Mouse (Mus musculus): ENCODE results near the gene Ndufb7. TPM values are rescaled to one million over a fixed set of nuclear protein-coding genes. Genes with fewer than 3 reads are reported as not detected.

Gene Ndufb7
- polyA plus RNA-seq, 1 experiment from 2014 or later = 366 TPM

DNA sequence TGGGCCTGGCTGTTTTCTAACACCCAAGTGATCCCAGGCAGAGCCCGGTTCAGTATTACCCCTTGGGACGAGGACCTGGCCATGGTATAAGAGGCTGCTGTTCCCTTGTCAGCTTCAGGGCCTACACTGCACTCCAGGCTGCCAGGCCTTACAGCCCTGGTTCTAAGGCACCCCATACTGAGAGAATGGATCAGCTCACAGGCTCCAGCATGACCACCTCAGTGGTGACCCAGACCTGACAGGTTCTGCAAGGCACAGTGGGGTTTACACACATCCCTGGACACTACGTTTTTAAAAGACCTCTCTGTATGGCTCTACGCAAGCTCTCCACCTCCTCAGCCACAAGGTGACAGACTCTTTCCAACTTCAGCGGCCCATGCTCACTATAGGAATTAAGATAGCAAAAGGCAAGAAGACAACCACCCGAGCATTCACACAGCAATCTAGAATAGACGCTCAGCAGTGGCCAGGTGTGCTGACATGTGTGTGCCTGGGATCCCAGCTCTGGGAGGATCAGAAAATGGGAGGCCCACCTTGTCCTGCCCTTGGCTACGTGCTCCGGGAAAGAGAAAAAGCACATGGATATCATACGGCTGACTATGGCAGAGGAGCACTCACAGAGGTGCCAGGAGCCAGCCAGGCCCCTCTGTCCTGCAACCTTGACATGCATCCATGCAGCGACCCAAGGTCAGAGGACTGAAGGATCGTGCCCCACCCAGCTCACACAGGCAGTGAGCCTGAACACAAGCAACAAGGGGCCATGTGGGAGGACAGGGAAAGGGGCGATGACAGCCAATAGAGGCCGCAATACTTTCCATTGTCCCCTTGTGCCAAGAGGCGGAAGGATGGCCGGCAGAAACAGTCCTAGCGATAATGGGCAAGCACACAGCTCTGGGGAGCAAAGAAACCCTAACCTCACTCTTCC is 11.9 kb downstream of the Ndufb7 start:
- no peak overlapping the region for H3K9ac ChIP-seq (ENCODE audit: low read depth, low read length)
- H3K36me3 ChIP-seq (ENCODE audit: control insufficient read depth, insufficient read depth, low read length) = no peaks in the 10 kb centered on the region
- H3K27ac ChIP-seq (ENCODE audit: low read depth, low read length) = peak overlapping the region; percentile 20; the same call in 1 of the 2 replicates
- DNase-seq (ENCODE audit: low spot score) = no peak
- 72% methylated on average over 17 of the region's 17 CpGs for WGBS
- peaks cover 6% of the 10 kb centered on the region for H3K4me1 ChIP-seq (replicated peaks; ENCODE audit: control insufficient read depth, insufficient read depth, low read length)
- H3K4me3 ChIP-seq (ENCODE audit: low read depth, low read length) = no peak overlapping the region
- no peak for ATAC-seq (ENCODE audit: low FRiP score)
- H3K27me3 ChIP-seq (ENCODE audit: control insufficient read depth, insufficient read depth, low read length) = no peaks in the 10 kb centered on the region
- H3K4me2 ChIP-seq (replicated peaks; ENCODE audit: low read depth, low read length) = no peak overlapping the region; the same call in 1 of the 2 replicates
- no peaks in the 10 kb centered on the region for H3K9me3 ChIP-seq (ENCODE audit: control insufficient read depth, low read length)

DNA sequence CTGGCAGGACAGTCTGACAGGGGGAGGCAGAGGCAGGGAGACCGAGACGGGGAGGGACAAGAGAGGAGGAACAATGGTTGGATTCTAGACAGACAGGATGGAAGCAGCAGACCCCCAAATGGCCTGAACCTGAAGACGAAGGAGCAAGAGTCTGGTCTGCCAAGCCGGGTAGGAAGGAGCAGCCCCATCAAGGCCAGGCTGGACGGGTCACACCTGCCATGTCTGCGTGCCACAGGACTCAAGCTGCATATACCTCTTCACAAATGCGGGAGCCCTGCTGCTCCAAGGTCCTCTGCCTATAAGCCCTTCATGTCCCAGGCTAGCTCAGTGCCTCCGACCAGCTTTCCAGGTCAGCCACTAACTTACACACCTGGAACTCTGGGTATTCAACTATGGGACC is 13.2 kb downstream of the Ndufb7 start:
- peaks cover 6% of the 10 kb centered on the region for H3K4me1 ChIP-seq (replicated peaks; ENCODE audit: control insufficient read depth, insufficient read depth, low read length)
- H3K4me3 ChIP-seq (ENCODE audit: low read depth, low read length) = no peak overlapping the region
- no peak overlapping the region for H3K27ac ChIP-seq (ENCODE audit: low read depth, low read length)
- ATAC-seq (ENCODE audit: low FRiP score) (no peak), DNase-seq (ENCODE audit: low spot score) (no peak)
- WGBS = 86% methylated on average over 8 of the region's 8 CpGs
- no peak overlapping the region for H3K4me2 ChIP-seq (replicated peaks; ENCODE audit: low read depth, low read length)
- H3K27me3 ChIP-seq (ENCODE audit: control insufficient read depth, insufficient read depth, low read length) = no peaks in the 10 kb centered on the region
- no peak overlapping the region for H3K9ac ChIP-seq (ENCODE audit: low read depth, low read length)
- no peaks in the 10 kb centered on the region for H3K36me3 ChIP-seq (ENCODE audit: control insufficient read depth, insufficient read depth, low read length)
- H3K9me3 ChIP-seq (ENCODE audit: control insufficient read depth, low read length) = no peaks in the 10 kb centered on the region

DNA sequence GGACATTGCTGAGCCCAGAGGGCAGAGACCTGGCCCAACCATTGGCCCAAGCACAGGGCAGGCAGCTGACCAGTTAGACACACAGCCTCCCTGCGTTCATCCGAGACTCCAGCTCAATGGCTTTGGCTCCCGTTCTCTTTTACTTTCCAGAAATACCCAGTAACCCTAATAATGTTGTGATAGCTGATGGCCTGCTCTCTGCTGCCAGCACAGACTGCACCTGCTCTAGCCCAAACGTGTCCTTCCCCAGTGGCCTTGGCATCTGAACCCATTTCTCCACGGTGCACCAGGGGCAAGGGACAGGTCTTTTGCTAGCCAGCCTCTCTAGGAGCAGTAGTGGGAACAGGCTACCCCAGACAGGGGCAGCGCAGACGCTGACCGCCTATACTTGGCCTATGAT is 14.4 kb downstream of the Ndufb7 start:
- Histone ChIP-seq H3K9me3 (ENCODE audit: control insufficient read depth, low read length) (no peaks in the 10 kb centered on the region), H3K4me1 (replicated peaks; ENCODE audit: control insufficient read depth, insufficient read depth, low read length) (peaks cover 8% of the 10 kb centered on the region), H3K9ac (ENCODE audit: low read depth, low read length) (no peak overlapping the region), H3K27me3 (ENCODE audit: control insufficient read depth, insufficient read depth, low read length) (no peaks in the 10 kb centered on the region), H3K4me3 (ENCODE audit: low read depth, low read length) (no peak overlapping the region), H3K27ac (ENCODE audit: low read depth, low read length) (no peak overlapping the region), H3K36me3 (ENCODE audit: control insufficient read depth, insufficient read depth, low read length) (no peaks in the 10 kb centered on the region), H3K4me2 (replicated peaks; ENCODE audit: low read depth, low read length) (no peak overlapping the region)
- 87% methylated on average over 8 of the region's 8 CpGs for WGBS
- DNase-seq (ENCODE audit: low spot score) = no peak
- ATAC-seq (ENCODE audit: low FRiP score) = no peak

DNA sequence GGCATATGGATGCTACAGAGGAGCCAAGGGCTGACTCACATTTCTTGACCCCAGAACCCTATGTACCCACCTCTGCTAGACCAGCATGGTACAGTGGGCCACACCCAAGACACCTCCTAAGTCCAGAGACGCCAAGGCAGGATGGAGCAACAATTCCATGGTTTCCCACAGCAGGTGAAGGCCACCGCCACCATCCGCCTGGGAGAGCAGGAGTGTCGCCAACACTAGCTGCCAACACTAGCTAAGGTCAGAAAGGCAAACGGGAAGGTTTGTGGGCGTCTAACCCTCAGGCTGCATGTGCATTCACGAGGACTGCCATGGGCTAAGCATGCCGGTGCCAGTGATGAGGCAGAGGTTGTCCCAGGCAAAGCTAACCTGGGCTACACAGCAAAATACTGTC is 15.8 kb downstream of the Ndufb7 start:
- no peaks in the 10 kb centered on the region for H3K36me3 ChIP-seq (ENCODE audit: control insufficient read depth, insufficient read depth, low read length)
- no peak overlapping the region for H3K4me2 ChIP-seq (replicated peaks; ENCODE audit: low read depth, low read length)
- no peaks in the 10 kb centered on the region for H3K27me3 ChIP-seq (ENCODE audit: control insufficient read depth, insufficient read depth, low read length)
- DNase-seq (ENCODE audit: low spot score) = no peak
- H3K4me3 ChIP-seq (ENCODE audit: low read depth, low read length) = no peak overlapping the region
- peaks cover 6% of the 10 kb centered on the region for H3K4me1 ChIP-seq (replicated peaks; ENCODE audit: control insufficient read depth, insufficient read depth, low read length)
- H3K9ac ChIP-seq (ENCODE audit: low read depth, low read length) = no peak overlapping the region
- WGBS = 86% methylated on average over 8 of the region's 8 CpGs
- ATAC-seq (ENCODE audit: low FRiP score) = no peak
- H3K9me3 ChIP-seq (ENCODE audit: control insufficient read depth, low read length) = no peaks in the 10 kb centered on the region
- no peak overlapping the region for H3K27ac ChIP-seq (ENCODE audit: low read depth, low read length)

DNA sequence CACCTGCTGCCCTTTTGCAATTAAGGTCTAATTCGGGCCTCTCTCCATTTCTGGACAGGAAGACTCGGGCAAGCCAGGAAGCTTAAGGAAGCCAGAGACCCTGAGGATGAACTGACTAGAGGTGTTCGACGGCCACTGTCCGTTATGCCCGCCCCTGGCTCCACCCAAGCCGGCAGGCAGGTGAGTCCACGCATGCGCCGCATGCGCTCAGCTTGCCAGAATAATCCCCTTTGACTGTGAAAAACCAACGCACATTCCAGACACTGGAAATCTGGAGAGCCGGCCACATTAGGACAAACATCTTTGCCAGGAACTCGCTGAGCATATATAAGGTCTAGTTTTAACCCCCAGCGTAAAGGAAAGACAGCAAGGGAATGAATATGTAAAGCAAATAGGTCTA is 16.8 kb downstream of the Ndufb7 start:
- Histone ChIP-seq H3K36me3 (ENCODE audit: control insufficient read depth, insufficient read depth, low read length) (no peaks in the 10 kb centered on the region), H3K4me1 (replicated peaks; ENCODE audit: control insufficient read depth, insufficient read depth, low read length) (peaks cover 4% of the 10 kb centered on the region), H3K4me2 (replicated peaks; ENCODE audit: low read depth, low read length) (no peak overlapping the region), H3K27ac (ENCODE audit: low read depth, low read length) (no peak overlapping the region), H3K4me3 (ENCODE audit: low read depth, low read length) (no peak overlapping the region), H3K9me3 (ENCODE audit: control insufficient read depth, low read length) (no peaks in the 10 kb centered on the region), H3K27me3 (ENCODE audit: control insufficient read depth, insufficient read depth, low read length) (no peaks in the 10 kb centered on the region), H3K9ac (ENCODE audit: low read depth, low read length) (no peak overlapping the region)
- DNase-seq (ENCODE audit: low spot score) (no peak), ATAC-seq (ENCODE audit: low FRiP score) (no peak)
- 89% methylated on average over 15 of the region's 15 CpGs for WGBS

DNA sequence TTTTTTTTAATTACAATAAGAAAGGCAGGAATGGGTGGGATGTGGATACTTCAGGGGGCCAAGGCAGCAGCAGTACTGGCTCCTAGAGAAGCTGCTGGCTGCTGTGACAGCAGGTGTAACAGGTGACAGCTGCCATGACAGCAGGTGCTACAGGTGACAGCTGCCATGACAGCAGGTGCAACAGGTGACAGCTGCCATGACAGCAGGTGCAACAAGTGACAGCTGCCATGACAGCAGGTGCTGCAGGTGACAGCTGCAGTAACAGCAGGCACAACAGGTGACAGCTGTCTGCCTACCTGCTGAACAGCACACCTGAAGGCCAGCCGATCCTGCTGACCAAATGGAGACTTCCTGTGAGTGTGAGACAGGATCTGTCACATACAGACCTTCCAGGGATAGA is 18.3 kb downstream of the Ndufb7 start:
- no peak for ATAC-seq (ENCODE audit: low FRiP score)
- Histone ChIP-seq H3K4me3 (ENCODE audit: low read depth, low read length) (no peak overlapping the region), H3K27ac (ENCODE audit: low read depth, low read length) (no peak overlapping the region), H3K4me1 (replicated peaks; ENCODE audit: control insufficient read depth, insufficient read depth, low read length) (0 out of 2 replicates have a peak, but pooled peaks cover 2% of the 10 kb centered on the region), H3K9me3 (ENCODE audit: control insufficient read depth, low read length) (no peaks in the 10 kb centered on the region), H3K27me3 (ENCODE audit: control insufficient read depth, insufficient read depth, low read length) (no peaks in the 10 kb centered on the region), H3K36me3 (ENCODE audit: control insufficient read depth, insufficient read depth, low read length) (no peaks in the 10 kb centered on the region), H3K4me2 (replicated peaks; ENCODE audit: low read depth, low read length) (no peak overlapping the region), H3K9ac (ENCODE audit: low read depth, low read length) (no peak overlapping the region)
- 87% methylated on average over 1 of the region's 1 CpGs for WGBS
- DNase-seq (ENCODE audit: low spot score) = no peak

DNA sequence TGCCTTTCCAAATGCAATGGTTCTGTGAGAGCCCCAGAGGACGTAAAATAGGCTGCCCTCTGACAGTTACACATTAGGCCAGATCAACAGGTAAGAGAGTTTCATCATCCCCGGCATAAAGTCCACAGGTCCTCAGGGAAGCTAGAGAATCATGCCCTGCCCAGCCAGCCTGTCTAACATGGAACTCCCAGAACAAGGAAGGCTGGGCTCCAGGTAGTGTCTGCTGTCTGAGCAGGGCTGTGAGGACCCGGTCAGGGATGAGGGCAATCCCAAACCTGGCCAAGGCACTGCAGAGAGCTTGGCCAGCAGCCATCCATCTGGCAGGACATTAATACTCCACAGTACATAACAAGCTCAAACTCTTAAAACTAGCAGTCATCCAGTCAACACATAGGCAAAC is 18.9 kb downstream of the Ndufb7 start:
- Histone ChIP-seq H3K4me3 (ENCODE audit: low read depth, low read length) (no peak overlapping the region), H3K27me3 (ENCODE audit: control insufficient read depth, insufficient read depth, low read length) (no peaks in the 10 kb centered on the region), H3K9ac (ENCODE audit: low read depth, low read length) (no peak overlapping the region), H3K9me3 (ENCODE audit: control insufficient read depth, low read length) (no peaks in the 10 kb centered on the region), H3K36me3 (ENCODE audit: control insufficient read depth, insufficient read depth, low read length) (no peaks in the 10 kb centered on the region), H3K4me2 (replicated peaks; ENCODE audit: low read depth, low read length) (no peak overlapping the region), H3K27ac (ENCODE audit: low read depth, low read length) (no peak overlapping the region), H3K4me1 (replicated peaks; ENCODE audit: control insufficient read depth, insufficient read depth, low read length) (0 out of 2 replicates have a peak, but pooled peaks cover 2% of the 10 kb centered on the region)
- 93% methylated on average over 3 of the region's 3 CpGs for WGBS
- DNase-seq (ENCODE audit: low spot score) (no peak), ATAC-seq (ENCODE audit: low FRiP score) (no peak)

DNA sequence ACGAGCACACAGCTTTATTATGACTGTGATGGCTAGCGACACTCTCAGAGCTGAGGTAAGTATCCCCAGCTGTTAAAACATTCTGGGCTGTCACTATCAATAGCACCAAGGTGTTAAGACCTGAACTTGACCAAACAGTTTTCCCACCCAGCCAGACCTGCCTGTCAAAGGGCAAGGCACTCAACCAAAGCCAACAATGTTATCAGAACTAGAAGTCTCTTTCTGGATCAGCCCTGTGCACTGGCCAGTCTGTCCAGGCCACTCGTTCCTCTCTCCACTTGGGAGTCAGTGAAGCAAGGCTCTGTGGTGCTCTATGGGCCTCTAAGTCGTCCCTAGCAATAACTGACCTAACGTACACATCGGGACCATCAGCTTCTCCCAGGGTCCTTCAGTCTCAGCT is 21.2 kb downstream of the Ndufb7 start:
- H3K4me3 ChIP-seq (ENCODE audit: low read depth, low read length) = no peak overlapping the region
- H3K4me1 ChIP-seq (replicated peaks; ENCODE audit: control insufficient read depth, insufficient read depth, low read length) = 0 out of 2 replicates have a peak, but pooled peaks cover 2% of the 10 kb centered on the region
- H3K4me2 ChIP-seq (replicated peaks; ENCODE audit: low read depth, low read length) = no peak overlapping the region
- H3K27me3 ChIP-seq (ENCODE audit: control insufficient read depth, insufficient read depth, low read length) = no peaks in the 10 kb centered on the region
- DNase-seq (ENCODE audit: low spot score) (no peak), ATAC-seq (ENCODE audit: low FRiP score) (no peak)
- H3K9ac ChIP-seq (ENCODE audit: low read depth, low read length) = no peak overlapping the region
- no peak overlapping the region for H3K27ac ChIP-seq (ENCODE audit: low read depth, low read length)
- H3K36me3 ChIP-seq (ENCODE audit: control insufficient read depth, insufficient read depth, low read length) = no peaks in the 10 kb centered on the region
- no peaks in the 10 kb centered on the region for H3K9me3 ChIP-seq (ENCODE audit: control insufficient read depth, low read length)
- 87% methylated on average over 6 of the region's 6 CpGs for WGBS

DNA sequence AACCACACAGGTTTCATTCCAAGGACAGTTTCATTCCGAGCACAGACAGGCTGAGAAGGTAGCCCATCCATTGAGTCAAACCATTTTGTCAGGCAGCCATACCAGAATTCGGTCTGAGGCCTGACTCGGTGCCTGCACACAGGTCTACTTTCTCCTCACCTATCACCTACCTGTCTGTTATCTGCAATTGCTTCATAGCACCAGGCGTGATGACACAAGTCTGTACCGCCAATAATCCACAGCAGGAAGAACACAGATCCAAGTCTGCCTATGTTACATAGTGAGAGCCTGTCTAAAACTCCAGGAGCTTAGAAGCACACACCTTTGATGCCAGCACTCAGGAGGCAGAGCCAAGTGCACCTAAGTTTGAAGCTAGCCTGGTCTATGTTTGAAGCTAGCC is 22.4 kb downstream of the Ndufb7 start:
- 0 out of 2 replicates have a peak, but pooled peaks cover 2% of the 10 kb centered on the region for H3K4me1 ChIP-seq (replicated peaks; ENCODE audit: control insufficient read depth, insufficient read depth, low read length)
- H3K27ac ChIP-seq (ENCODE audit: low read depth, low read length) = no peak overlapping the region
- no peak for ATAC-seq (ENCODE audit: low FRiP score)
- no peaks in the 10 kb centered on the region for H3K9me3 ChIP-seq (ENCODE audit: control insufficient read depth, low read length)
- 93% methylated on average over 5 of the region's 5 CpGs for WGBS
- DNase-seq (ENCODE audit: low spot score) = no peak
- H3K4me3 ChIP-seq (ENCODE audit: low read depth, low read length) = no peak overlapping the region
- H3K36me3 ChIP-seq (ENCODE audit: control insufficient read depth, insufficient read depth, low read length) = no peaks in the 10 kb centered on the region
- H3K4me2 ChIP-seq (replicated peaks; ENCODE audit: low read depth, low read length) = no peak overlapping the region
- H3K9ac ChIP-seq (ENCODE audit: low read depth, low read length) = no peak overlapping the region
- H3K27me3 ChIP-seq (ENCODE audit: control insufficient read depth, insufficient read depth, low read length) = no peaks in the 10 kb centered on the region

All from hindbrain, embryonic 11.5 days (tissue).